Mouse (Mus musculus): ENCODE measurements around the gene Kank2. TPM values are rescaled to one million over a fixed set of nuclear protein-coding genes. Genes with fewer than 3 reads are reported as not detected.
A peak's percentile ranks its signal among the peaks of the same experiment; 100 is the strongest.
"Not testable (repeated sequence)": the region's sequence is repeated elsewhere in the genome, so short reads cannot be mapped to it uniquely, and the experiment has no call there.

The Kank2 gene
- polyA plus RNA-seq, 1 experiment from 2014 or later, result 5.9 TPM

- no peak for DNase-seq (ENCODE audit: low spot score)
- 65% methylated on average over 3 of the region's 3 CpGs for WGBS
- Histone ChIP-seq H3K4me1 (replicated peaks; ENCODE audit: control insufficient read depth, insufficient read depth, low read length) (peaks cover 6% of the 10 kb centered on the region; the same call in 1 of the 2 replicates), H3K9ac (ENCODE audit: low read length) (no peak overlapping the region), H3K4me2 (ENCODE audit: low read depth, low read length, severe bottlenecking) (0 out of 2 replicates have a peak overlapping the region, but pooled peaks have one; percentile 11), H3K4me3 (ENCODE audit: low read depth, low read length) (no peak overlapping the region), H3K27me3 (ENCODE audit: control insufficient read depth, insufficient read depth, low read length) (no peaks in the 10 kb centered on the region), H3K36me3 (ENCODE audit: control insufficient read depth, insufficient read depth, low read length) (peaks cover 2% of the 10 kb centered on the region; the same call in 1 of the 2 replicates), H3K27ac (ENCODE audit: low read depth, low read length) (no peak overlapping the region), H3K9me3 (ENCODE audit: control insufficient read depth, low read length) (no peaks in the 10 kb centered on the region)
- no peak for ATAC-seq (replicated peaks; ENCODE audit: low FRiP score)
Measured at GRCm38 (mm10) chr9:21796259-21796658, 2.3 kb downstream of the Kank2 start.

- Histone ChIP-seq H3K4me3 (ENCODE audit: low read depth, low read length) (no peak overlapping the region), H3K27me3 (ENCODE audit: control insufficient read depth, insufficient read depth, low read length) (no peaks in the 10 kb centered on the region), H3K4me2 (ENCODE audit: low read depth, low read length, severe bottlenecking) (no peak overlapping the region), H3K36me3 (ENCODE audit: control insufficient read depth, insufficient read depth, low read length) (peaks cover 2% of the 10 kb centered on the region; the same call in 1 of the 2 replicates), H3K27ac (ENCODE audit: low read depth, low read length) (no peak overlapping the region), H3K4me1 (replicated peaks; ENCODE audit: control insufficient read depth, insufficient read depth, low read length) (peaks cover 6% of the 10 kb centered on the region; the same call in 1 of the 2 replicates), H3K9me3 (ENCODE audit: control insufficient read depth, low read length) (no peaks in the 10 kb centered on the region), H3K9ac (ENCODE audit: low read length) (no peak overlapping the region)
- no peak for DNase-seq (ENCODE audit: low spot score)
- WGBS, result 86% methylated on average over 5 of the region's 5 CpGs
- no peak for ATAC-seq (replicated peaks; ENCODE audit: low FRiP score)
Measured at GRCm38 (mm10) chr9:21795579-21795978, 3.0 kb downstream of the Kank2 start.

- H3K27ac ChIP-seq (ENCODE audit: low read depth, low read length), result no peak overlapping the region
- H3K36me3 ChIP-seq (ENCODE audit: control insufficient read depth, insufficient read depth, low read length), result peaks cover 2% of the 10 kb centered on the region; the same call in 1 of the 2 replicates
- peaks cover 6% of the 10 kb centered on the region; the same call in 1 of the 2 replicates for H3K4me1 ChIP-seq (replicated peaks; ENCODE audit: control insufficient read depth, insufficient read depth, low read length)
- H3K9ac ChIP-seq (ENCODE audit: low read length), result no peak overlapping the region
- 97% methylated on average over 25 of the region's 25 CpGs for WGBS
- H3K9me3 ChIP-seq (ENCODE audit: control insufficient read depth, low read length), result no peaks in the 10 kb centered on the region
- no peak overlapping the region for H3K4me3 ChIP-seq (ENCODE audit: low read depth, low read length)
- H3K4me2 ChIP-seq (ENCODE audit: low read depth, low read length, severe bottlenecking), result no peak overlapping the region
- no peak for ATAC-seq (replicated peaks; ENCODE audit: low FRiP score)
- no peaks in the 10 kb centered on the region for H3K27me3 ChIP-seq (ENCODE audit: control insufficient read depth, insufficient read depth, low read length)
- no peak for DNase-seq (ENCODE audit: low spot score)
Measured at GRCm38 (mm10) chr9:21794925-21795324, 3.6 kb downstream of the Kank2 start.

GRCm38 (mm10) chr9:21794344-21794834 lies 4.2 kb downstream of the Kank2 start:
- Histone ChIP-seq H3K36me3 (ENCODE audit: control insufficient read depth, insufficient read depth, low read length) (peaks cover 2% of the 10 kb centered on the region; the same call in 1 of the 2 replicates), H3K27me3 (ENCODE audit: control insufficient read depth, insufficient read depth, low read length) (no peaks in the 10 kb centered on the region), H3K9ac (ENCODE audit: low read length) (no peak overlapping the region), H3K4me1 (replicated peaks; ENCODE audit: control insufficient read depth, insufficient read depth, low read length) (peaks cover 6% of the 10 kb centered on the region; the same call in 1 of the 2 replicates), H3K9me3 (ENCODE audit: control insufficient read depth, low read length) (no peaks in the 10 kb centered on the region), H3K4me3 (ENCODE audit: low read depth, low read length) (no peak overlapping the region), H3K4me2 (ENCODE audit: low read depth, low read length, severe bottlenecking) (no peak overlapping the region), H3K27ac (ENCODE audit: low read depth, low read length) (no peak overlapping the region)
- DNase-seq (ENCODE audit: low spot score), result no peak
- no peak for ATAC-seq (replicated peaks; ENCODE audit: low FRiP score)
- 96% methylated on average over 18 of the region's 18 CpGs for WGBS

- not testable (repeated sequence) for H3K9ac ChIP-seq (ENCODE audit: low read length); H3K9me3 ChIP-seq (ENCODE audit: control insufficient read depth, low read length); H3K27me3 ChIP-seq (ENCODE audit: control insufficient read depth, insufficient read depth, low read length); ATAC-seq (replicated peaks; ENCODE audit: low FRiP score); H3K4me1 ChIP-seq (replicated peaks; ENCODE audit: control insufficient read depth, insufficient read depth, low read length); H3K27ac ChIP-seq (ENCODE audit: low read depth, low read length); H3K4me2 ChIP-seq (ENCODE audit: low read depth, low read length, severe bottlenecking); H3K4me3 ChIP-seq (ENCODE audit: low read depth, low read length); DNase-seq (ENCODE audit: low spot score); H3K36me3 ChIP-seq (ENCODE audit: control insufficient read depth, insufficient read depth, low read length)
- WGBS, result 95% methylated on average over 6 of the region's 6 CpGs
Measured at GRCm38 (mm10) chr9:21793507-21793906, 5.0 kb downstream of the Kank2 start.

GRCm38 (mm10) chr9:21792644-21793043 lies 5.9 kb downstream of the Kank2 start:
- 83% methylated on average over 8 of the region's 8 CpGs for WGBS
- peaks cover 2% of the 10 kb centered on the region; the same call in 1 of the 2 replicates for H3K36me3 ChIP-seq (ENCODE audit: control insufficient read depth, insufficient read depth, low read length)
- ATAC-seq (replicated peaks; ENCODE audit: low FRiP score) (no peak), DNase-seq (ENCODE audit: low spot score) (no peak)
- H3K9ac ChIP-seq (ENCODE audit: low read length), result no peak overlapping the region
- H3K9me3 ChIP-seq (ENCODE audit: control insufficient read depth, low read length), result no peaks in the 10 kb centered on the region
- no peak overlapping the region for H3K4me2 ChIP-seq (ENCODE audit: low read depth, low read length, severe bottlenecking)
- peaks cover 4% of the 10 kb centered on the region; the same call in 1 of the 2 replicates for H3K4me1 ChIP-seq (replicated peaks; ENCODE audit: control insufficient read depth, insufficient read depth, low read length)
- no peak overlapping the region for H3K4me3 ChIP-seq (ENCODE audit: low read depth, low read length)
- H3K27ac ChIP-seq (ENCODE audit: low read depth, low read length), result no peak overlapping the region
- H3K27me3 ChIP-seq (ENCODE audit: control insufficient read depth, insufficient read depth, low read length), result no peaks in the 10 kb centered on the region

- Histone ChIP-seq H3K4me3 (ENCODE audit: low read depth, low read length) (no peak overlapping the region), H3K4me2 (ENCODE audit: low read depth, low read length, severe bottlenecking) (no peak overlapping the region), H3K9ac (ENCODE audit: low read length) (no peak overlapping the region), H3K36me3 (ENCODE audit: control insufficient read depth, insufficient read depth, low read length) (peaks cover 2% of the 10 kb centered on the region; the same call in 1 of the 2 replicates), H3K4me1 (replicated peaks; ENCODE audit: control insufficient read depth, insufficient read depth, low read length) (peaks cover 4% of the 10 kb centered on the region; the same call in 1 of the 2 replicates), H3K27me3 (ENCODE audit: control insufficient read depth, insufficient read depth, low read length) (no peaks in the 10 kb centered on the region), H3K27ac (ENCODE audit: low read depth, low read length) (no peak overlapping the region), H3K9me3 (ENCODE audit: control insufficient read depth, low read length) (no peaks in the 10 kb centered on the region)
- 92% methylated on average over 8 of the region's 8 CpGs for WGBS
- ATAC-seq (replicated peaks; ENCODE audit: low FRiP score) (no peak), DNase-seq (ENCODE audit: low spot score) (no peak)
Measured at GRCm38 (mm10) chr9:21791861-21792260, 6.7 kb downstream of the Kank2 start.

- H3K9me3 ChIP-seq (ENCODE audit: control insufficient read depth, low read length), result no peaks in the 10 kb centered on the region
- H3K4me3 ChIP-seq (ENCODE audit: low read depth, low read length), result no peak overlapping the region
- WGBS, result 92% methylated on average over 9 of the region's 9 CpGs
- no peak overlapping the region for H3K27ac ChIP-seq (ENCODE audit: low read depth, low read length)
- no peak overlapping the region for H3K9ac ChIP-seq (ENCODE audit: low read length)
- DNase-seq (ENCODE audit: low spot score), result no peak
- H3K36me3 ChIP-seq (ENCODE audit: control insufficient read depth, insufficient read depth, low read length), result no peaks in the 10 kb centered on the region
- ATAC-seq (replicated peaks; ENCODE audit: low FRiP score), result no peak
- H3K4me2 ChIP-seq (ENCODE audit: low read depth, low read length, severe bottlenecking), result no peak overlapping the region
- H3K27me3 ChIP-seq (ENCODE audit: control insufficient read depth, insufficient read depth, low read length), result no peaks in the 10 kb centered on the region
- H3K4me1 ChIP-seq (replicated peaks; ENCODE audit: control insufficient read depth, insufficient read depth, low read length), result no peaks in the 10 kb centered on the region
Measured at GRCm38 (mm10) chr9:21788234-21788633, 10.3 kb downstream of the Kank2 start.

- no peak for ATAC-seq (replicated peaks; ENCODE audit: low FRiP score)
Measured at GRCm38 (mm10) chr9:21787654-21788053, 10.9 kb downstream of the Kank2 start.

More at GRCm38 (mm10) chr9:21787654-21788053, 10.9 kb downstream of the Kank2 start:
- H3K4me2 ChIP-seq (ENCODE audit: low read depth, low read length, severe bottlenecking), result no peak overlapping the region
- no peaks in the 10 kb centered on the region for H3K36me3 ChIP-seq (ENCODE audit: control insufficient read depth, insufficient read depth, low read length)
- H3K27ac ChIP-seq (ENCODE audit: low read depth, low read length), result no peak overlapping the region
- DNase-seq (ENCODE audit: low spot score), result no peak
- no peaks in the 10 kb centered on the region for H3K27me3 ChIP-seq (ENCODE audit: control insufficient read depth, insufficient read depth, low read length)
- WGBS, result 87% methylated on average over 5 of the region's 5 CpGs
- H3K4me1 ChIP-seq (replicated peaks; ENCODE audit: control insufficient read depth, insufficient read depth, low read length), result no peaks in the 10 kb centered on the region
- H3K9ac ChIP-seq (ENCODE audit: low read length), result no peak overlapping the region
- H3K4me3 ChIP-seq (ENCODE audit: low read depth, low read length), result no peak overlapping the region
- H3K9me3 ChIP-seq (ENCODE audit: control insufficient read depth, low read length), result no peaks in the 10 kb centered on the region

Data from forebrain, embryonic 11.5 days (tissue).